Mouse (Mus musculus) kidney, postnatal 0 days (tissue): ENCODE measurements around the gene Gm42906. TPM values are rescaled to one million over a fixed set of nuclear protein-coding genes. Genes with fewer than 3 reads are reported as not detected.

Source experiments
- ATAC-seq: fragments of 200-750 bp; cut with Nextera tagmentation; replicated peaks from 2 replicates; pipeline ENCODE4 v1.8.0; 2017; ENCODE audit warnings: low read depth, moderate number of reproducible peaks, moderate TSS enrichment, moderate library complexity; ENCODE audit not compliant: low FRiP score
- DNase-seq: peaks from one replicate; pipeline ENCODE4 v3.0.0-alpha.2; 2016; ENCODE audit warnings: low spot score
- H3K27ac ChIP-seq: fragments of 300-500 bp; sonication (generic); 2 replicates; pipeline ENCODE4 v1.5.1; 2014; ENCODE audit warnings: mild to moderate bottlenecking
- H3K27me3 ChIP-seq: fragments of 300-500 bp; sonication (generic); 2 replicates; pipeline ENCODE4 v1.6.1; 2014; ENCODE audit warnings: low read length, mixed read lengths; ENCODE audit not compliant: insufficient read depth
- H3K36me3 ChIP-seq: fragments of 300-500 bp; sonication (generic); 2 replicates; pipeline ENCODE4 v1.6.1; 2014; ENCODE audit warnings: low read length, mixed read lengths; ENCODE audit not compliant: insufficient read depth
- H3K4me1 ChIP-seq: fragments of 300-500 bp; sonication (generic); replicated peaks from 2 replicates; pipeline ENCODE4 v1.6.1; 2014; ENCODE audit warnings: antibody characterized with exemption, low read length, mixed read lengths; ENCODE audit not compliant: insufficient read depth
- H3K4me2 ChIP-seq: fragments of 300-500 bp; sonication (generic); 2 replicates; pipeline ENCODE4 v1.6.1; 2014; ENCODE audit warnings: mild to moderate bottlenecking, low read length, moderate library complexity, mixed read lengths
- H3K4me3 ChIP-seq: fragments of 300-500 bp; sonication (generic); replicated peaks from 2 replicates; pipeline ENCODE4 v1.5.1; 2014; ENCODE audit warnings: low read depth, low read length
- H3K9ac ChIP-seq: fragments of 300-500 bp; sonication (generic); 2 replicates; pipeline ENCODE4 v1.6.1; 2014; ENCODE audit warnings: low read depth, low read length
- H3K9me3 ChIP-seq: fragments of 300-500 bp; sonication (generic); replicated peaks from 2 replicates; pipeline ENCODE4 v1.6.1; 2016; ENCODE audit warnings: low read length, inconsistent platforms, mixed read lengths
- CTCF ChIP-seq: IDR thresholded peaks from 2 replicates; pipeline ENCODE4 v1.5.1; 2016; ENCODE audit warnings: antibody characterized with exemption, low read depth, mild to moderate bottlenecking, moderate library complexity
- WGBS: fragments of 180-500 bp; shearing (Covaris S2); extraction: QIAGEN DNeasy Blood & Tissue Kit; methylation state at CpG from one replicate; pipeline ENCODE4 v1.1.7; 2014; 5-methylcytosine and 5-hydroxymethylcytosine counted together
- polyA plus RNA-seq: library from polyadenylated mRNA; unstranded; fragments of >200 nt; fragmentation: Nextera tagmentation; extraction: Ambion mirVana; gene quantifications from 2 replicates; pipeline ENCODE4 v1.2.1, GENCODE M21; 2015

Gm42906 gene
- polyA plus RNA-seq, 1 experiment from 2014 or later = not detected

DNA sequence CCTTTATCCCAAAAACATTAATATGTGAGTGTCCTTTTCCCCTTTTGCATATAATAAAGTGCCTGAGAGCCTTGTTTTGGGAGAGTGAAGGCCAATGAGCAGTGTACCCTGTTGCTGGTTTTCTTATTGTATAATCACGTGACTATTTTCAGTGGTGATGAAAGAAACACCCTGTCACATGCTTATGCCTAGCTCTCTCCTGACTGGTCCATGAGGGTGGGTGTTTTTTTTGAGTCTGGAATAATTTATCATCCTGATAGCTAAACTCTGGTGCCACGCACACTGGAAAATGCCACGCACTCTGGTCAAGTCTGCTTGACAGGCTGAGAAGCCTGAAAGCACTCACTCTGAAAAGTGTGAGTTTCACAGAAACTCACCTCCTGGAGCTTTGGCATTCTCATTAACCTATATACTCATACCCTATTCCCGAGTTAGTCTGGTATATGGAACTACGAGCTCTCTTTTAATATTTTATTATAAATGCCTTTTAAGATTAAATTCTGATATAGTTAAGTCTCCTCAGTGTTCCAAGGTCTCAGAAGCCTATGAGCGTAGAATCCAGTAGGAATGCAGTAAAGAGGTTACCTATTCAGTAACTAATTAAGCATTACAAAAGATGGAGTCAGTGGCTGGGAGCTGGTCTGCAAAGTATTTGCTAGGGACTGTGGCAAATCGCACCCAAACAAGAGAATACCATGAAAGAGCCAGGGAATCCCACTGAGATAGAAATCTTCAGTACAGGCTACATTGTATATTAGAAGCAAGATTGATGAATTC is 19.7 kb downstream of the Gm42906 start:
- peak overlapping the region; percentile 61 for H3K27ac ChIP-seq
- no peak for DNase-seq
- no peaks in the 10 kb centered on the region for H3K4me1 ChIP-seq
- TF ChIP-seq CTCF = no peak
- no peak overlapping the region for H3K4me3 ChIP-seq
- no peak overlapping the region for H3K9ac ChIP-seq
- 37% methylated on average over 7 of the region's 7 CpGs for WGBS
- H3K9me3 ChIP-seq = no peaks in the 10 kb centered on the region
- no peak overlapping the region for H3K4me2 ChIP-seq
- H3K36me3 ChIP-seq = no peaks in the 10 kb centered on the region
- peak; percentile 58; the same call in 1 of the 2 replicates for ATAC-seq
- no peaks in the 10 kb centered on the region for H3K27me3 ChIP-seq

DNA sequence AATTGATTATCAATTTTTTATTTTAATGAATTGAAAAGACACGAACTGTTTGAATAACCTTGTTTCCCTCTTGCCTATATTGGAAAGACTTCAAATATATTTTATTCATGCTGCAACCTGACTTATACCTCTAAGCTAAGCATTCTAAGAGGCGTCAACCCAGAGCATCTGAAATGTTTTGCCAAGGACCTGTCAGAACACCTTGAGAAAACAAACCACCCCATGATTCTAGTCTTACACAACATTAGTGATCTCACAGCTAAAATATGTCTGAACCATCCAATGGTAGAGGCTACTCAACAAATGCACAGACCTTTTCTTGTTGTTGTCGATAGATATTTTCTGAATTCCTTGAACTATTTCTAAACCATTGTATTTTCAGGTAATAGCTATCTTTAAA is 20.5 kb downstream of the Gm42906 start:
- ATAC-seq = no peak
- H3K4me3 ChIP-seq = no peak overlapping the region
- no peak for TF ChIP-seq CTCF

DNA sequence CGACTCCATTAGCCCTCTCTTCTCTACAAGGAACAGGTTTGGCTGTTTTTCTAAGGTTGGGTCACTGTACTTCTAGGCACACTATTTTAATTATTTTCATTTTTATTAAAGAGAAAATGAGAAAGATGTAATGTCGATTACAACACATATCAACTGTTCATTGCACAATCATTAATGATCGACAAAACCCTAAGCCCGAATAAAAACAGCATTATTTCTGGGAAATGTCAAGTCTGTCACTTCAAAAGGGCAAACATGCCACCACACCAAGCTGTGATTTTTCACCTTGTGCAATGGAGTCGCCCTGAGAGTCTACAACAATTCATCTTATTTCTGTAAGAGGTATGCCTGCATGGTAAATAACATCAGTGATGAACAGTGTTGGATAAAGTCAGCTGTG is 21.7 kb downstream of the Gm42906 start:
- no peak for ATAC-seq
- Histone ChIP-seq H3K9ac (no peak overlapping the region), H3K4me2 (no peak overlapping the region), H3K27ac (no peak overlapping the region), H3K4me1 (no peaks in the 10 kb centered on the region), H3K36me3 (no peaks in the 10 kb centered on the region), H3K27me3 (no peaks in the 10 kb centered on the region), H3K9me3 (no peaks in the 10 kb centered on the region), H3K4me3 (no peak overlapping the region)
- no peak for TF ChIP-seq CTCF
- DNase-seq = no peak
- 78% methylated on average over 5 of the region's 5 CpGs for whole genome bisulfite sequencing

More for the DNA sequence above, 20.5 kb downstream of the Gm42906 start:
- no peak for DNase-seq
- H3K27ac ChIP-seq = peak overlapping the region; percentile 61; the same call in 1 of the 2 replicates
- H3K4me2 ChIP-seq = no peak overlapping the region
- H3K4me1 ChIP-seq = no peaks in the 10 kb centered on the region
- H3K9me3 ChIP-seq = no peaks in the 10 kb centered on the region
- 86% methylated on average over 3 of the region's 3 CpGs for WGBS
- H3K27me3 ChIP-seq = no peaks in the 10 kb centered on the region
- no peaks in the 10 kb centered on the region for H3K36me3 ChIP-seq
- no peak overlapping the region for H3K9ac ChIP-seq

DNA sequence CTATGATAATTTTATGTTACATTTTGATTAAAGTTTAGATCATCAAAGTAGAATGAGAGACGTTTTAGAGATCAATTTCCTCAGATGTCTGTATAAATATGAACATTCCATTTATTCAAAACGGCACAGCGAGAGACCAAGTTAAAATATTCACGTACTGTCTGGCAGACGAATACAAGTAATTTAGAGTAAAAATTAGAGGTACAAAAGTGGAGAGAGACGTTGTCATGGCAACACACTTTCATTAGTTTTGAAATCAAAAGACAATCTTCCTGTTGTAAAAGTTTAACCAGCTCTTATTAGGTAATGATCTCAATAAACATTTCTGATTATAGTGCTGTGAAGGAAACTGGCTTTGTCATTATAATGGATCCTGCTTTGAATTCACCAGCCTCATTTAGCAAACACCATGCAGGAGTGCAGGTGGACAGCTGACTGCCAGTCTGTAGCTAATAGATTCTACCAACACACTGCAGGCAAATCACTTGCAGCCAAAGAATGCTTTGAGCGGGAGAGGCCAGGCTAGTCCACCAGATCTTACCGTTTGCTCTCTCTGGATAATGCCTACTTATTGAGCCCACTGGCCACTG is 22.6 kb downstream of the Gm42906 start:
- Histone ChIP-seq H3K9me3 (no peaks in the 10 kb centered on the region), H3K4me3 (no peak overlapping the region), H3K4me2 (no peak overlapping the region), H3K27me3 (no peaks in the 10 kb centered on the region), H3K9ac (no peak overlapping the region), H3K4me1 (no peaks in the 10 kb centered on the region), H3K27ac (no peak overlapping the region), H3K36me3 (no peaks in the 10 kb centered on the region)
- ATAC-seq (no peak), DNase-seq (no peak)
- TF ChIP-seq CTCF = no peak
- WGBS = 55% methylated on average over 8 of the region's 8 CpGs

DNA sequence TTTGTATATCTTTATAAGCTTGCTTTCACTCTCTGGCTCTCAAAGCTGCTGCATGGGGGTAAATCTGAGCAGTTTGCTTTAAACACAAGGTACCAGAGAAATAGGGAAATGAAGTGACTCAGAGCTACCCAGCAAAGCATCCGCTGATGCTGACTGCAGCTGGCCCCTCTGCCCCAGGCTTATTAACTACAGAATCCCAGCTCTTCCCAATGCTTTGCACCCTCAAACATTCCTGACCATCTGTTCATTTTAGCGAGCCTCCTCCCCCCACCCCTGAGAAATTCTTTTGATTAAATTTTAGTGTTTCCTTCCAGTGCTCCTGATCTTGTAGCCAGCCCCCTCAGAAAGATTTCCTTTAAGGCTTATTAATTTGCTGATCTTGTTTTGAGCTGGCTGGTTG is 24.4 kb downstream of the Gm42906 start:
- 54% methylated on average over 2 of the region's 2 CpGs for WGBS
- H3K36me3 ChIP-seq = no peaks in the 10 kb centered on the region
- H3K27ac ChIP-seq = no peak overlapping the region
- H3K4me2 ChIP-seq = no peak overlapping the region
- H3K9me3 ChIP-seq = no peaks in the 10 kb centered on the region
- no peak overlapping the region for H3K4me3 ChIP-seq
- no peaks in the 10 kb centered on the region for H3K4me1 ChIP-seq
- H3K27me3 ChIP-seq = no peaks in the 10 kb centered on the region
- H3K9ac ChIP-seq = no peak overlapping the region
- ATAC-seq (no peak), DNase-seq (no peak)
- no peak for TF ChIP-seq CTCF

DNA sequence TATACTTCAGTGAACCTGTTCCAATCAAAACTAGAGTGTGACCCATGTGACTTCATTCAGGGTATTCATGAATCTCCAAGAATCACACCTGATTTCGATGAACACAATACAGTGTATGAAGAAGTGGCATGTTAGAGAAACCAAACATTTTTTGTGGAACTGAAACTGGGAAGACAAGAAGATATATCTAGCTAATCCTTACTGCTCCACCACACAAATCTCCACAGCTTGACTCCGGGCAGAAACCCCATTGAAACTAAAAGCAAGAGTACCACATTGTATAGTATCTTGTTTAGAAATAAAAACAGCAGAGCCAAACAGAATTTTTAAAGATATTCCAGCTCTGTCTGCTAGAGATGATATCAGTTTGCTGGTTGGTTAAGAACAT is 27.4 kb downstream of the Gm42906 start:
- 92% methylated on average over 2 of the region's 2 CpGs for WGBS
- H3K4me1 ChIP-seq = no peaks in the 10 kb centered on the region
- TF ChIP-seq CTCF = no peak
- no peak for DNase-seq
- no peak for ATAC-seq
- H3K9ac ChIP-seq = no peak overlapping the region
- H3K4me2 ChIP-seq = no peak overlapping the region
- H3K4me3 ChIP-seq = no peak overlapping the region
- no peaks in the 10 kb centered on the region for H3K9me3 ChIP-seq
- no peak overlapping the region for H3K27ac ChIP-seq
- H3K27me3 ChIP-seq = no peaks in the 10 kb centered on the region
- H3K36me3 ChIP-seq = no peaks in the 10 kb centered on the region
